21 mouse cellular contexts compared by ENCODE assay signal in genomic region chr9:11373294-11373903, GRCm38 (mm10).
"Had no signal": no experiment of that assay in that cellular context is flagged by ENCODE, and none has a peak within 500 bp of the region (broad histone marks: within the 10 kb centered on the region; RNA-seq: fewer than 3 reads in every experiment).

No protein-coding gene starts in this region.

- ATAC-seq: midbrain, embryonic 16.5 days had no signal

- H3K36me3 ChIP-seq: midbrain, embryonic 10.5 days; midbrain, embryonic 12.5 days; neural tube, embryonic 13.5 days; neural tube, embryonic 15.5 days; stomach, embryonic 15.5 days had no signal

- H3K27ac ChIP-seq: midbrain, embryonic 10.5 days; midbrain, embryonic 12.5 days; neural tube, embryonic 13.5 days; neural tube, embryonic 15.5 days; stomach, embryonic 15.5 days; stomach, postnatal 0 days had no signal

- H3K4me1 ChIP-seq: midbrain, embryonic 10.5 days; midbrain, embryonic 12.5 days; neural tube, embryonic 13.5 days; neural tube, embryonic 15.5 days; stomach, embryonic 15.5 days had no signal

- DNase-seq: lung, adult 18-20 months; lung, embryonic 14.5 days; lung, postnatal 10 days; lung, postnatal 4 days; midbrain, embryonic 14.5 days; retina, postnatal 1 day; right cerebral cortex, adult 18-20 months; right cerebral cortex, postnatal 25 days; right cerebral cortex, postnatal 4 days; spleen, adult 18-20 months; thymus, adult 2 months; thymus, postnatal 25 days; thymus, postnatal 4 days had no signal

- H3K4me3 ChIP-seq: midbrain, embryonic 10.5 days; midbrain, embryonic 12.5 days; myocyte; neural tube, embryonic 13.5 days; neural tube, embryonic 15.5 days; stomach, embryonic 15.5 days had no signal

- H3K27me3 ChIP-seq: midbrain, embryonic 12.5 days; neural tube, embryonic 13.5 days; neural tube, embryonic 15.5 days; stomach, embryonic 15.5 days had no signal

- H3K9ac ChIP-seq: lung, embryonic 14.5 days; midbrain, embryonic 12.5 days; neural tube, embryonic 13.5 days; neural tube, embryonic 15.5 days; stomach, embryonic 15.5 days had no signal

- H3K9me3 ChIP-seq: midbrain, embryonic 10.5 days; midbrain, embryonic 12.5 days; neural tube, embryonic 13.5 days; neural tube, embryonic 15.5 days; stomach, embryonic 15.5 days had no signal

- H3K4me2 ChIP-seq: lung, embryonic 14.5 days; midbrain, embryonic 12.5 days; neural tube, embryonic 13.5 days; neural tube, embryonic 15.5 days; stomach, embryonic 15.5 days had no signal
